Mouse (Mus musculus): ENCODE measurements at regions not wholly inside any gene's neighbourhood (a gene's known extent, or its start where the extent isn't known, plus 50 kb on each side); places are given as distances from the start of the nearest gene placed in this dataset.
A peak's percentile ranks its signal among the peaks of the same experiment; 100 is the strongest.

DNA sequence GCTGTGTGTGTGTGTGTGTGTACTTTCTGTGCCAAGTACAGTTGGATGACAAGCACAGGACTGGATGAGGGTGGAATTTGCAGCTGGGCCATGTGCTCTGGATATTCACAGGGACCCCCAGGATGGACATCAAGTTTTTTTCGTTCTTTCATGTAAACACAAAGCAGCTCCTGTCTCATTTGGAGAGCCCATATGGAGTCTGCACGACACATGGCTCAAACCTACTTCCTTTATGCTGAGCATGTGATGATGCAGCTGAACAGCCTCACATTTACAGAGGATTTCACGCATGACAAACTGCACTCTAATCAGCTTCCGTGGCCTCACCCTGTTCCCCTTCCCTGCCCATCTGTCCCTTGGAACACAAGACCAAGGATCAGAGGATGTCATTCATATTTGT is 224.4 kb upstream of the Trib2 start:
- no peak for ATAC-seq (replicated peaks; ENCODE audit: poor library complexity, severe bottlenecking)

DNA sequence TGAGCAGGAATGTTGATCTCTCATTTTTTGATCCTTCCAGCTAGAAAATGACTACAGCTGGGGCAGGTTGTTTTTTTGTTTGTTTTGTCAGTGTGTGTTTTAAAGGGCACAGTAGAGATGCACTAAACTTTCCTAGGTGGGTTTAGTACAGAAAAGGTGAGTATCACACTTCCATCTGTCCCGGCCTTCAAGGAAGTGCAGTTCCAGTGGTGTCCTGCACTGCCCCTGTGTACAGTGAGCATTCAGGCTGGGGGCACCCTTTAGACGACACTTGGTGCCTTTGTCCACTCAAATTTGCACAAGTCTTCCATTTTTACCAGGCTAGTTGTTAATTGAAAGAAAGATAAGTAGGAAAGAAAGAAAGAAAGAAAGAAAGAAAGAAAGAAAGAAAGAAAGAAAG is 218.8 kb upstream of the Trib2 start:
- no peak for ATAC-seq (replicated peaks; ENCODE audit: poor library complexity, severe bottlenecking)

DNA sequence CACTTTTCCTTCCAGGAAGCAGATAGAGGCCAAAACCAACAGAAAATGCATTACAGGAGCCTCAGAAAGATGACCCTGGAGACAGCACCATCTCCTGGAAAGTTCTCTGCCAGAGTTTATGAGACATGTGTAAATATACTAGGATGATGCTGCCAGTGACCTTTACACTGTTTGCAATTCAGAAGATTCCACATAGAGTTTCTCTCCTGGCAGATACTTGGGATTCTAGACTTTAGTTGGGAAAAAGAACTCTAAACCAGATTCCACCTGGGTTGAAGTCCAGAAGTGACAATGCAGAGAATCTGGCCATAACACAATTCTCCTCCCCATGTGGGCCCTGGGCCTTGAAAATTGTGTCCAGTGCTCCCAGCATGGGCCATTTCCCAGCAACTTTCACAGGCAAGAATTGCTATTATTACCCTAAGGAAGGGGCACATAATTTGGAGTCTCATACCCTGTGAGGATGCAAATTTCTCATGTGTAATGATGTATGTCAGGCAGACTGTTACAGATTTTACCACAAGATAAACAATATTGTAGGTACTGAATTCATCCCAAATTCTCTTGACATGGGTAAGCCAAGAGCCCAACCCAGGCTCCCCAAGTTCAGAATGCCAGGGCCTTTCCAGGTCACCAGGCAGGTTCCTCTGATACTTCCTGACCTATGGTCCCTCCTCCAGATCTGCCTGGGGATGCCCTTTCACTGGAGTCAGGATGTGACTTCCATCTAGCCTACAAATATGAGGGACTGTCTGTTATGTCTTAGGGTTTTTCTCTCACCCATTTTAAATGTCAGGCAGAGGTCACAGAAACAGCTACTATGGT is 218.2 kb upstream of the Trib2 start:
- ATAC-seq (replicated peaks; ENCODE audit: poor library complexity, severe bottlenecking) = no peak

DNA sequence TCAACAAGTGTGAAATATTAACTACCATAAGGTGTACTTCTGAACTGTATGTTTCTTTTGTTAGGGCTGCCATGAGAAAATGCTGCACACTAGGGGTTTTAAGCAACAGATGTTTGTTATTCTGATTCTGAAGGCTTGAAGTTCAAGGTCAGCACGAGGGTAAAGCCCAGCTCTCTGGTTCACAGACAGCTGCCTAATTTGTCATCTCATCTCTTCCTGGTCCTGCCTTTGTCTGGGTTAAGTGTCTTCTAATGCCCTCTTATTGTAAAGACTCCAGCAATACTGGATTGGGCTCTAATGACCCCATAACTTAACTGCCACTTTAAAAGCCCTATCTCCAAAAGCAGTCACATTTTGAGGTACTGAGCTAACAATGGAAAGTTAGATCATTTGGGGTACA is 209.9 kb upstream of the Trib2 start:
- ATAC-seq (replicated peaks; ENCODE audit: poor library complexity, severe bottlenecking) = no peak

DNA sequence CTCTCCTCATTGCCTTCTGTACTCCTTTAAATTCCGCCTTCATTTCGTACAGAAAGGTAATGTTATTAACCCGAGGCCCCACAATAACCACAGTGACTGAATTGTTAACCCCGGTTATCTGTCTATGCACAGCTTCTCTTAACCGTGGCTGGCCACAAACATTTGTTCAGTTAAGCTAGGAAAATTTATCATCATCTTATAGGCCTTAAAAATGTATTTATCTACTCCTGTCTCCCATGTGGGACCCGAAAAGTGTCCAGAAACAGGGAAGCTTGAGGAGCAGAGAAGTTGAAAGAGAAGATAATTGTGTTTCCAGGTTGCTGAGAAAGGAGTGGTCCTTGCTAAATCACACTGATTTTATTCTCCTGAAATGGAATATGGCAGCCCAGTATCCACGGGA is 206.6 kb upstream of the Trib2 start:
- ATAC-seq (replicated peaks; ENCODE audit: poor library complexity, severe bottlenecking) = no peak

DNA sequence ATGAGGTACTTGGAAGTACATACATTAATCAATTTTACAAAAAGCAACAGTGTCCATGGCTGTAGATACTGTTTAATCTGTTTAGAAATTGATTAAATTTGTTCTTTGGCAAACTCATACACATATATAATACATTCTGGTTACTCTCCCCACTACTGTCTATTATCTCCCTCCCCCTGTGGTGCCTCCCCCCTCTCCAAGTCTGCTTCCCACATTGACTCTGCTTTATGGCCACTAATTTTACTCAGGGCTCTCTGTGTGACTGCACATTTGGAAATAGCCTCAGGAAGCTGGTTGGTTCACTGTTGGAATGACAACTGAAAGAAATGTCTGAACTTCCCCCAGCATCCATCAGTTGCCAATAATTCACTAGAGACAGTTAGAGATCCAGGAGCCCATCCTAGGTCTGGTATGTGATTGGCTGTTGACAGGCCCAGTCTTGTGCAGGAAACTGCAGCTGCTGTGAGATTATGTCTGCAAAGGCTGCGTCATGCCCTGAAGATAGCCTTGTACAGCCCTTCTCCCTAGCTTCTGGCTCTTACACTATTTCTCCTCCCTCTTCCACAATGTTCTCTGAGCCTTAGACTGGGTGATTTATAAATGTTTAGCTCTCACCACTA is 204.6 kb upstream of the Trib2 start:
- no peak; the same call in 1 of the 2 replicates for ATAC-seq (replicated peaks; ENCODE audit: poor library complexity, severe bottlenecking)

DNA sequence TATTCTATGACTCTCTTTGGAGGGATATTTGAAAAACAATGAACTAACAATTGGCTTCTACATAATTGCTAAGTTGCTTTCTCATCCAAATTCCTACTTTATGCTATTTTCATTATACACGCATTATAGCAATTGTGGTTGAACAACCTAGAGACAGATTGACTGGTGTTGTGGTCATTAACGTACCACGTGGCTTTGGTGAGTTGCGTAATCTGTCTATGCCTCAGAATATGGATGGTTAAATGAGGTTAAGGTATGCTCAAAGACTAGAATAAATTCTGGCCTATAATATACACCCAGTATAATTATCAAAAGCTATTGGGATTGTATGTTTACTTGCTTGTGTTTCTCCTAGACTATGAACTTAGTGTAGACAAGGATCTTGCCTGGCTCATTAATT is 201.5 kb upstream of the Trib2 start:
- ATAC-seq (replicated peaks; ENCODE audit: poor library complexity, severe bottlenecking) = peak; percentile 78

DNA sequence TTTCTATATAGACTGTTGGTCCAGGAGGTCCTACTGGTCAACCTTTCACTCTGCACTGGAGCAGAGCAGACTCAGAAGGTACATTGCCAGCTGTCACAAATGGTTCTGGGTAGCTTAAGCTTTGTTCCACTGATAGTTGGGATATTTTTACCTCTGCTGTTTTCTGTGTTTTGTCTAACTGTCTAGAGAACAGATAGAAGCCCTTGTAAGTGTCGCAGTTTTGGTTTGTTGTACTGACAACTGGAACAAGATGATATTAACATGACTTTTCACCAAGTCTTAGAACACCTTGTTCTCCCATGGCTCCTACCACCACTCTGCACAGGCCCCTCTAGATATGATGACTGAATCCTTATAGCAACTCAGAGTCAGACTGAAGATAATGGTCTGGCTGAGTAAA is 199.9 kb upstream of the Trib2 start:
- no peak for ATAC-seq (replicated peaks; ENCODE audit: poor library complexity, severe bottlenecking)

DNA sequence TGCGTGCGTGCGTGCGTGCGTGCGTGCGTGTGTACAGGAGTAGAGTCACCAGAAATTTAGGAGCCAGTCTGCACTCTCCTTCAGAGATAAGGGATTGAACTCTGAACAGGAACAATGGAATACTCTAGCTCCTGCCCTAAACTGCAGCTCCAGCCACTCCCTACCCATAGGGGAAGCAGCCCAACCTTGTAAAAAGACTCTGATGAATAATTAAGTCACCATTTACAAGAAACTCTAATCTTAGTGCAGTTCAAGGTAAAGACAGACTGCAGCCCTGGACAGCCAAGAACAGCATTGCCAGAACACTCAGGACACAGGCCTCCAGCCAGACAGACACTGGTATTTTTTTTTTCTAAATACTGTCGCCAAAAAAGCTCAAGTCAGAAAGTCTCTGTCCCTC is 198.9 kb upstream of the Trib2 start:
- ATAC-seq (replicated peaks; ENCODE audit: poor library complexity, severe bottlenecking) = no peak

DNA sequence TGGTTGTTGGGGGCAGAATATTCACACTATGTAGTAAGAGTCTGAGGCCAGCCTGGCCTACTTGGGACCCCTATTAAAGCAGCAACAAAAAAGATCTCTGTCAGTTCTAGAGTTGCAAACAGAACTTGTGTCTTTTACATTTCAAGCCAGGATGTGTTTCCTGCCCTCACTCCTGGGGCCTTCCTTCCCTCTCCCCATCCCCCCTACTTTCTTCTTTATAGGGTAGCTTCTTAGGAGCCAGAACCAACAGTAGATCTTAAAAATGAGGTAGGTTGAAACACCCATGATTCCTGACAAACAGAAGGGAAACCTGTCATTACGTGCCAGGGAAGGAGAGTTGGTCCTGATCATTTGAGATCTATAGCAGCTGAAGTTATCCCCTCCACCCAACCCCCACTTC is 198.0 kb upstream of the Trib2 start:
- no peak for ATAC-seq (replicated peaks; ENCODE audit: poor library complexity, severe bottlenecking)

DNA sequence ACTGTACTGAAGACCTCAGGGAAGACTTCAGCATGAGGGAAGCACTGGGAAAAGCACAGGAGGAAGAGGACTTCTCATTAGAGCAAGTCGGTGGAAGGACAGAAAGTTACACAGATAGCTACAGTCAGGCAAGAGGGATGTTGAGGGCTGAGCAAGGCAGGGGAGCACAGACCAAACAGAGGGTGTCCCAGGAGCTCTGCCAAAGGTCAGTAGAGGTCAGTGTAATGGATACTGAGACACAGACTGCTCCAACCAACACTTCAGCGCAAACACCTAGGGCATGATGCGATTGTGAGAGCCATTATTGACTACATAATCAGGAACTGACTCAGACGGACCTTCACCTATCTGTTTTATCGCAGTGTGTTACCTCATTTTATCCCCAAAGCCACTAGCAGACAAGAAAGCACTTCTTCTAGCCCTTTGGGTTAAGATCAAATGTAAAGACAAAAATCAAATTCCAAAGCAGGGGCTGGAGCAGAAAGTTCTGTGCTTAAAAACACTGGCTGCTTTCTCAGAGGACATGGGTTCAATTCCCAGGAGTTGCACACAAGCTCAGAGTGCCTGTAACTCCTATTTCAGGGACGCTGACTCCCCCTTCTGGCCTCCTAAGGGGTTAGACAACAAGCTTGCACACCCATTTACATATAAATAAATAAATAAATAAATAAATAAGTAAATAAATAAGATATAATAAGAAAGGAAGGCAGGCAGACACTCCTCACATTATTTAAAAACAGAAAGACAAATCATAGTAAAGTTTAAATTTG is 197.3 kb upstream of the Trib2 start:
- no peak for ATAC-seq (replicated peaks; ENCODE audit: poor library complexity, severe bottlenecking)

DNA sequence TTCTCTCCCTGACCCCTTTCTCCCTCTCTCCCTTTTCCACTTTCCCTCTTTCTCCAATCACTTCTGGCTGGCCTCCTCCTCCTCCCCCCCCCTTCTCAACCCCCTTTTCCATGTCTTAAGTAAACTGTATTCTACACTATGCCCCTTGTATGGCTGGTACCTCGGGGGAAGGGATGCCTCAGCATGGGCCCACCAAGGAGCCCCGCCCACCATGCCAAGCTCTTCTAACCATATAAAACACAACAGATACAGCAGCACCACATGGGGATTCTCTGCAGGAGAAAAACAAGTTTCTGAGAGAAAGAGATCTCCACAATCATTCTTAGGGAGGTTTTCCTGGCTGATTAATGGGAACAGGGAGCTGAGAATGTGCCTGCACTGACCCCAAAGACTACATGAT is 196.6 kb upstream of the Trib2 start:
- no peak for ATAC-seq (replicated peaks; ENCODE audit: poor library complexity, severe bottlenecking)

DNA sequence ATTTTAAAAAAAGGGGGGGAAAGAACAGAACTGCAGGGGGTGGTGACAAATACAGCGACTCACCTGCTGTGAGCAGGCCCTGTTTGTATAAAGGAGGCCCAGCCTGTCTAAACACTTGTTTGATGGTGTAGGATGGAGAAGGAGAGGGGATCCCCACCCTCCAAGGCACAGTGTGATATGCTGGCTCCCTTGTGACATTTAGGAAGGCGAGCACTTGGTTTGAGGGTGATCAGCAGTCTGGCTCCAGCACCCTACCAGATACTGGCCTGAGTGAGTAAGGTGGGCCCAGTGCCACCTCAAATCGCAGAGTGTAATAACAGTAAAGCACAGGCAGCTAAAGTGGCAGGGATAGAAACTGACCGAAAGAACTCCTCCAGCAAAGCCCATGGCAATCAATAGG is 195.4 kb upstream of the Trib2 start:
- no peak for ATAC-seq (replicated peaks; ENCODE audit: poor library complexity, severe bottlenecking)

DNA sequence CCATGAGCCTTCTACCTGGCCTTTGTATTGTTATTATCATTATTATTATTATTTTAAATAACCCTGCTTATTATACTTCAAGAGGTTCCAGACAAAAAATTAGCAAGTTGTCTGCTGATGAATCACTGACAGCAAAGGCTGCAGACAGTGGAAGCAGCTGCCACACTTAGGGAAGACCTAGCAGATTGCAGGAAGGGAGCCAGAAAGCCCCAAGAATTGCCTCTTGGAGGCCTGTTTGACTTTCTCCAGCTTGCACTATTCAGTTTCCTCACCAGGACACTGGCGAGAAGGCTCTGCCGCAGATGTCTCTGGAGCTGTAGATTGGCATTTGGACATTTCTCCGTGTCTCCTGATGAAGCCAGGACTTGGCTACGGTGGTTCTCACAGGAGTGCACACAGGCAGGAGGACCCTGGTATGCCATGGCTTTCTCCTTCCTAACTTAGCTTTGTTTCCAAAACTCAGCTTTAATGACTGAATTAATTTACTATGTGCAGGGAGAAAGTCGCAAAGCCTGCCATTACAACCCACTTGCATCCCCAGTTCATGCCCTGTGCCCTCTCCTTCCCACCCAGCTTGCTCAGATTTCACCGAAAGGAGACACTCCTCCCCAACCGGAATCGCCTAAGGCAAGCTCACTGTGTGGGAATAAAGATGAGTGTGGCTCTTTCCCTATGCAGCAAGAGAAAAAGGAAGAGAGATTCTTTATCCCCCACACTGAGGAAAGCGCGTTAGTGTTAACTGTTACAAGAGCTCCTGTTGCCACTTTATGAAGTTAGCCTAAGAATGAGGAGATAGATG is 193.3 kb upstream of the Trib2 start:
- ATAC-seq (replicated peaks; ENCODE audit: poor library complexity, severe bottlenecking) = no peak

DNA sequence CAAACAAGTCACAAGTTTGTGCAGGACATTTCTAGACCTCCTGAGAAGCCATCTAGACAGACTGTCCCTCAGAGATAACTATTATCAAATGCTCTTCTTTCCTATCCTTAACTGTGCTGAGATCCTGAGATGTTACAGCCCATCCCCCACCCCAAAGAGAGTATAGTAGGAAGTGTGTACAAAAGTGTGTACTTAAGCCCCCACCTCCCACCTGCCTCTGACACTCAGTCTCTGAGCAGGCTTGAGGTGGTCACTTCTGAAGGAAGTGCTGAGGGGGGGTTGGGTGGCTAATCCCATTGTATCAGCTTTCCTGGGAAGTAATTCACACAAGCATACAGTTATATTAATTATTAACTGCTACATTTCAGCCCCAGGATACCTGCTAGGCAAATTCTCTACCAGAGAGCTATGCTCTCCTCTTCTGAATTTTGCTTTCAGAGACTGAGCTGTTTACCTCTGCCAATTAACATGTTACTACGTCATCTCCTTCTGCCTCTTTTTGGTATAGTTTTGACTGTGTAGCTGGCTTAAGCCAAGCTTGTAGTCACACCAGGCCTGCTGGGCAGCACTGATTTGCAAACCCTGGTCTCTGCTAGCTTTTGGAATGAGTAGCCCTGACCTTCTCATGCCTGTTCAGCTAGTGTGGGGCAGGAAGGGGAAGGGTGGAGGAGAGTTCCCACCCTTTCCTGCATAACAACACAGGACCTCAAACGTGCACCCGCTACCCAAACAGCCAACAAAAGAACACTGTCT is 192.2 kb upstream of the Trib2 start:
- ATAC-seq (replicated peaks; ENCODE audit: poor library complexity, severe bottlenecking) = no peak

DNA sequence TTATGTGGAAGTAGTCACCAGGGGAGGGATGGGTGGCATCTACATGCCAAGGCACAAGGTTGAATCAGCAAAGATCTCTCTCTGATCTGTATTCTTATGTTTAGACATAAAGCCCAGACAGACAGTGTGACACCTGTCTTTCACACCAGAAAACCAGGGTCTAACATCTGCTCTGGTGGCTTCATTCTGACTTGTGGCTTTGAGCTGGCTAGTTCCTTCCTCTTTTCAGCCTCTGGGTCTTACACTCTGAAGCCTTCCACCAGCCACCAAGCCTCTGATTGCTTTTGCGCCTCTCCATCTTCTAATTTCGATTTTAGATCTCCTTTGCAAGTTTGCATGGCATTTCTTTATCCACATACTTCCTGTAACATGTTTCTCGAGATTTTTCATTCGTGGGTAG is 191.5 kb upstream of the Trib2 start:
- peak; percentile 93 for ATAC-seq (replicated peaks; ENCODE audit: poor library complexity, severe bottlenecking)

DNA sequence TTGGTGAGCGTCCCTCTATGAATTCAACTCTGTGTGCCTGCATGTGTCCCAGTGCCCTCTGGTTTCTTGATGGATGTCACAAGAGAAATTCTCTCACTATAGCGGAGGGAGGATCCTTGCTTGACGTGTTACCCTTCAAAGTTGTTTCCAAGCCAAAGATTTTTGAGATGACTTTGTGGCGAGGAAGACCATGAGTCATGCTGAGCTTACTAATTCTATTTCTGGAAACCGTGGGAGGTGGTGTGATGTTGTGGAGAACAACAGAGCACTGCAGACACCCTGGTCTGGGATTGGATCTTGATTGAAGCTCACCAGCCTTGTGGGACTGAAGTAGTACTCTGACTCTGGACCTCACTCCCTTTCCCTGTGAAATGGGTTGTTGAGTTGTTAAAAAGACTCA is 190.0 kb upstream of the Trib2 start:
- ATAC-seq (replicated peaks; ENCODE audit: poor library complexity, severe bottlenecking) = 0 out of 2 replicates have a peak, but pooled peaks have one; percentile 13

DNA sequence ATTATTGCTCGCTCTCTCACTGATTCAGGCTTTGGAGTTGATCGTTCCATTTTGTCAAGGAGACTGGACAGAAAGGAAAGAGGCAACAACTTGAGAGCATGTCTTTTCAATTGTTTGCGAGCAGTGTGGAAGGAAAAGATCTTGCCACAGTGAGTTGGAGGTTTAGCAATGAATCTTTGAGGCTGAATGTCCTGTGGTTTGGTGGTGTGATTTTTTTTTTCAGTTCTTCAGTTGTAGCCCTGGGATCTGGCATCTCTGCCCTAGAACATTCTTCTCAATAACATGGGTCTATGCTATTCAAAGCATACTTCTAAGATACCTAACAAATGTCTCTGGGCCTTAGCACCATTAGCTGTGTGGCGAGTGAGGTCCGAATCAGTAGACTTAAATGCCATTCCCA is 189.6 kb upstream of the Trib2 start:
- no peak for ATAC-seq (replicated peaks; ENCODE audit: poor library complexity, severe bottlenecking)

DNA sequence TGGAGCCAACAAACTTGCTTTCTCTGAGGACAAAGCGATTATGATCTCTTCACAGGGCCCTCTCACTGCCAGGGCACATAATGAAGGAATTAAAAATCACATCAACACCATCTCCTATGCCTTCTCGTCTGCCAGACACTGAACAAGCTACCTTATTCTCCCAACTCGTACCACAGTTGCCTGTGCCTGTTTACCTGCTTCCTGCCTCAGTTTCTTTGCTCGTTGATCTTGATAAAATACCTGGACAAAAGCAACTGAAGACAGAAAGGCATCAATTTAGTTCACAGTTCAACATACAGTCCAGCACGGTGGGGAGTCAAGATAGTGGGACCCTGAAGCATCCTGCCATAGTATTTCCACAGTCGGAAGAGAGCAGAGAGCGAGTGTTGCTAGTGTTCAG is 185.1 kb upstream of the Trib2 start:
- no peak for ATAC-seq (replicated peaks; ENCODE audit: poor library complexity, severe bottlenecking)

DNA sequence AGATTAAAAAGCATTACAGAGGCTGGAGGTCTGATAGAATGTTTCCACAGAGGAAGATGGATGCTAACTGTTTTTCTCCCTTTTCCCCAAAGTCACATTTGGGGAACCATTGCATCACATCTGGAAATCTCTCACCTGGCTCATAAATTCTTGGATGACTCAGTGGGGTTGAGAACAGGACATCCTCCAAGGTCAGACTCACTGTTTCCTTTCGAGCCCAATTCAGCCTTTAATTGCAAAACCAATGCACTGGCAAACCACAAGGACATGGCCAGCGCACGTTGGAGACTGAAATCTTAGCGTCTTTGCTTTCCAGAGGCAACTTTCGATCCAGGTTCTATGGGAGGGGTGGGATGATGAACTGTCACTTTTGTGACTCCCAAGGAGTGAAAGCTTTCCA is 184.5 kb upstream of the Trib2 start:
- no peak for ATAC-seq (replicated peaks; ENCODE audit: poor library complexity, severe bottlenecking)
